Mouse (Mus musculus): ENCODE results near the gene Grik5.

DNA sequence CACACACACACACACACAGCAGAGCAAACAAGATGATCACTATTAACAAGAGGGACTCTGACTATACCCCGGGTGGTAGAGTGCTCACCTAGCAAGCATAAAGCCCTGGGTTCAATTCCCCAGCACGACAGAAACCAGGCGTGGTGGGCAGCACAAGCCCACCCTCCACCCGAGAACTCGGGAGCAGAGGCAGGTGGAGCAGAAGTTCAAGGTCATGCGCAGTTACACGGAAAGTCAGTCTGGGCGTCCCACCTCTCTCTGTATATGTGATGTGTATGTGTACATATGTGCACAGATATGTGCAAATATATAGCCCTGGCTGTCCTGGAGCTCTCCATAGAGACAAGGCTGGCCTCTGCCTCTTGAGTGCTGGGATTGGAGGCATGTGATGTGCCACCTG lies 104.2 kb downstream of the Grik5 start:
- TF ChIP-seq CTCF (IDR thresholded peaks at IDR 0.05; ENCODE audit: low read depth, low read length) (no peak), POLR2A (IDR thresholded peaks at IDR 0.05; ENCODE audit: insufficient read depth, low read length) (no peak)
